Mouse (Mus musculus) CD4-positive, CD25-positive, alpha-beta regulatory T cell, adult 4 months (primary cell): Measurements from ENCODE around the gene Adap1. TPM values are rescaled to one million over a fixed set of nuclear protein-coding genes. Genes with fewer than 3 reads are reported as not detected.

ENCODE experiments used
- ATAC-seq: one replicate; pipeline ENCODE4 v1.8.0; 2017
- polyA plus RNA-seq, 2 experiments: library from polyadenylated mRNA; unstranded; fragments of 100-300 nt; shearing (Covaris generic); gene quantifications; one replicate each; pipeline ENCODE4 v1.2.1; 2017

The Adap1 gene
- 1 to 10 TPM; 4.8 to 6.0 TPM for polyA plus RNA-seq

DNA sequence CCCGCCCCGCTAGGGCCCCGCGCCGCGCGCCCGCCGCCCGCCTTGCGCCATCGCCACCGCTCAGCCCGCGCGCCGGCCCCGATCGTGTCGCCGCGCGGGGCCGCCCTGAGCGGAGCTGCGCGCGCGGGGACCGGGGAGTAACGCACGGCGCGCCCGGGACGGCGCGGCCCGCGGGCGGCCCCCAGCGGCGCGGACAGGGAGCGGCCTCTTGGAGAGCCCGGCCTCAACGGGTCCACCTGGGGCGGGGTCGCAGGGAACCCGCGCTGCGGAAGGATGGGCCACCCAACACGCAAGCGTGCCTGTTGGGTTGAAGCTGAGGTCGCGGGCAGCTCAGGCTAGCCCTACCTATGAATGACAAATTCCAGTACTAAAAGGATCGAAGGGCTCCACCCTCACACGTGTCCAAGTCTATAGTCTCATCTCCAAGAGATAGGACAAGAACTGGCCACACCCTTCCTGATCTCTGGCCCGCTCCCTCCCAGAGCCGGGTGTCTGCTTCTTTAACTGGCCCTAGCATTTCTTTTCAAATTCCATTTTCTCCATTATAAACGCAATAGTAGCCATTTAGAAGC is at the start of gene Adap1:
TSS of gene Adap1 (minus strand) at position 228 of the 572 bp plus-strand sequence.
- ATAC-seq: peak; percentile 78

DNA sequence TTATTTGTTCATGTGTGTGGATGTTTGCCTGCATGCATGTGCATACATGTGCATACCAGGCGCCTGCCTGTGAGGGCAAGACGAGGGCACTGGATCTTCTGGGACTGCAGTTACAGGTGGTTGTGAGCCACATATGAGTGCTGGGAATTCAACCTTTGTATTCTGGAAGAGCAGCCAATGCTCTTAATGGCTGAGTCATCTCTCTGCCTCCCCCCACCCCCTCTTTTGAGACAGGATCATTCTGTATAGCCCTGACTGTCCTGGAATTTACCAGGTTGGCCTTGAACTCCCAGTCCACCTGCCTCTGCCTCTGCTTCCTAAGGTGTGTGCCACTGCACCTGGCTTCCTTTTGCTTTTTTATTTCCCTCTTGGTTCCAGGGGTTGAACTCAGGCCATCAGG is 49.4 kb upstream of the Adap1 start:
- ATAC-seq: no peak

- ATAC-seq: no peak
These were observed 48.5 kb upstream of the Adap1 start for GRCm38 (mm10) chr5:139373889-139374444.

DNA sequence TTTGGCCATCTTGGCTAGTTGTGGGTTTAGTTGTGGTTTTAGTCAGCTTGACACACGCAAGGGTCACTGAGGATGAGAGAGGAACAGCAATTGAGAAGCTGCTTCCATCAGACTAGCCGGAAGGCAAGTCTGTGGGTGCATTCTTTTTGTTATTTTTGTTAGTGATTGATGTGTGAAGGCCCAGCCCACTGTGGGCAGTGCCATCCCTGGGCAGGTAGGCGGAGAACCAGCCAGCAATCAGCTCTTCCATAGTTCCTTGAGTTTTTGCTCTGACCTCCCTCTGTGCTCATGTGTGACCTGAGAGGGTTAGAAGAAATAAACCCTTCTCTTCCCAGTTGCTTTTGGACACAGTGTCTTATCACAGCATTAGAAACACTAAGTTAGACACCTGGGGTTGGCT is 47.7 kb upstream of the Adap1 start:
- ATAC-seq: no peak

DNA sequence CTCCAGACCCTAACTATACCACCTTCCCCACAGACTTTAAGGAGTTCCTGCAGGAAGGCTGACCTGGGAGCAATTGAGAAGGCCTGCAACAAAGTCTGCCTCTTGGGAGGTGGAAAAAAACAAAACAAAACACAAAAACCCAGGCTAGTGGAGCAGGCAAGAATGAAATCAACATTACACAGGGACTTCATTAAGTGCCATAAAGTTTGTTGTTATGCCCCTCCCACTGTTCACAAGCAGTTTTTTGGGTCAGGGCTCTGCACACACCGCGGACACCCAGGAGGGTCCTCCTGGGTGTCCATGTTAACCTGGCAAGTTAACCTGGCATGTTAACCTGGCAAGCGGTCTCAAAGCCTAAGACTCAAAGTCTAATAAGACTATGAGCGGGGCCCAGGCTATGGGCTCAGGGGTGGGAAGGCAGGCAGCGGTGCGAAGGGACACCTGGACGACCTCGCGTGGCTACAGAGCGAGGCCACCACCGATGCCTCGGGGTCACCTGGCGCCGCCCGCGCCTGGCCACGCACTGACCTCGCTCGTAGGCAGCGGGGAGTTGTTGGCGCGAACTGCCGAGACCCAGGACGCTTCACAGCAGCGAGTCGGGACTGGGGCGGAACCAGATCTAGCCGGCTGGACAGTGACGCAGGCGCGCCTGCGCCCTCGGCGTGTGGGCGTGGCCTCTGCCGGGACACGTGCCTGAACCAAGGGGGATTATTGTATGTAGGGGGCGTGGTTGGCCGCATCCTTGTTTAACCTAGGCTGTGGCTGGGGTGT is 46.4 kb upstream of the Adap1 start:
- peak; percentile 94 for ATAC-seq

DNA sequence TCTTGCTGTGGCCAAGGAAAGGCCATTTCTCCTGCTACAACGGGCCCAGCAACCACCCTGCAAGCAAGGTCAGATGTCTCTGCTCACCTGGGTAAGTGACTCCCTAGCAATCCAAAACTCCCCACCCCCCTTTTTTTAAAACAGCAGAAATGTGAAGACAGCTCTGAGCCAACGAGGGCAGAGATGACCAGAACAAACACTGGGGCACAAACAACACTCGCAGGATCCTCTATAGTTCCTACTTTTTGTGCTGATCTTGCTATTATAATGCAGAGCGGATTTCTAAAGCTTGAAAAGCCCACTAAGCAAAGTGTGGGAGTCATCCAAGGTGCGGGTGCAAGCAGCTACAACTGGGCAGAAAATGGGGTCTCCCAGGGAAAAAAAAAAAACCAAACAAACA is 45.7 kb upstream of the Adap1 start:
- no peak for ATAC-seq

DNA sequence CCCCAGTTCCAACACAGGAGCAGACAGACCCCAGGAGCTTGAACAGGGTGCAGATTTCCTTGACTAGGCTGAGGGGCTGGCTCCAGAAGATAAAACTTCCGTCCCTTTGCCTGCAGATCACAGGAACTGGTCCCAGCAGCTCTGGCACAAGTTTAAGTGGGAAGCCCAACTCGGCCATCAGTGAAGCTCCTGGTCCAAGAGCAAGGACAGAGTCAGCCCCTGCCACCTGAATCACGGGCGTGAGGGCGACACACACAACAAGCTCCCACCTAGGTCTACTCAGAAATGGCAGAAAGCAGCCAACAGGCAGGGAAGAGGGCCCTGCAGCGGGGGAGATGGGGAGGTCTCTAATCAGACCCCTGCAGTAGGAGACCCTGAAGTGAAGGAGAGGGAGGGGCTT is 44.9 kb upstream of the Adap1 start:
- no peak for ATAC-seq

DNA sequence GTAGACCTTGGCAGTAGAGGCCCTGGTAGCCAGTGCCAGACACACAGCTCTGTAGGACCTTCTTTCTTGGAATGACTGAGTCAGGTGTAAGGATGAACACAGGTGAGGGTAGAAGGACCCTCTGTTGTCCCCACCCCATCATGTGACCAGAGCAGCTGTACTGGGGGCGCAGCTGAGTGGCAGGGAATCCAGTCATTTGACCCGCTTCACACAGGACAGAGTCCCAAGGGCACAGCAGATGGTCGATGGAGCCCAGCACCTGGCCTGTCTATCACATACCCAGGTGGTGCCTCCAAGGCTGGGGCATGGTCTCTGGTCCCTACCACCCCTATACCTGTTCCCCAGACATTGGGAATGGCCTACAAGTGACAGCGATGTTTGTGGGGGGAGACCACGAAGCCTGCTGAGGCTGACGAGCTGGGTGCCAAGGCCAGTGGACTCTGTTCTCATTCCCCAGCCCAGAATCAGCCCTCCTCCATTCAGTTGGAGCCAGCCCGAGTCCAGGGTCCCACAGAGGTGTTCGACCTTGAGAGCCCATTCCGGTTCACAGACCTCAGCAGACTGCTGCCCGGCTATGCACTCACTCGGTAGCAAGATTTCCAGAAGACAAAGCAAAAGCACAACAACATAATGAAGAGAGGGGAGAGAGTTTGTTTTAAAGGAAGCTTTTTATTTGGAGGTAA is 43.4 kb upstream of the Adap1 start:
- ATAC-seq: no peak

DNA sequence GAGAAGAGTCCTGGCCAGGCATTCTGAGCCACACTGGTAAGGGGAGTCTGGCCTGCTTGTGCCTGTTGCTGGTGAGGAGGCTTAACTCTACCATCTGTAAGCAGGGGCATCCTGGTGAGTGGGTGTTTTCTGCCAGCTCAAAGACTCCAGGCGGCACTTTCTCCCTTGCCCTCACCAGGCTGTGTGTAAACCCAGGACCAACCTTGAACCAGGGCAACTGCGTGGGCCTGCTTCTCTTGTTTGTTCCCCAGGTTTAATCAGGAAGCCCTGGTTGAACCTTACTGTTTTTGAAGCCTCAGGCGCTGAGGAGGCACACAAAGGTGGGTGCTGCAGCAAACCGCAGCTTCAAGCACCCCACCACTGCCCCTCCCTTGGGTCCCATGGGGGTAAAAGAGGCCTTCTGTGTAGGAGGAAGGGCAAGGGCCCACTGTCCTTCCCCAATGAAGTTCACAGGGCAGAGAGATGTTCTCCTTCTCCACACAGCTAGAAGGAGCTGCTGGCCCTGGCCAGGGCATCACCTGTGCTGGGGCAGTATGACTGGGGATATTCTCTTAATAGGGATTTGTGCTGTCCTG is 42.5 kb upstream of the Adap1 start:
- ATAC-seq: no peak

DNA sequence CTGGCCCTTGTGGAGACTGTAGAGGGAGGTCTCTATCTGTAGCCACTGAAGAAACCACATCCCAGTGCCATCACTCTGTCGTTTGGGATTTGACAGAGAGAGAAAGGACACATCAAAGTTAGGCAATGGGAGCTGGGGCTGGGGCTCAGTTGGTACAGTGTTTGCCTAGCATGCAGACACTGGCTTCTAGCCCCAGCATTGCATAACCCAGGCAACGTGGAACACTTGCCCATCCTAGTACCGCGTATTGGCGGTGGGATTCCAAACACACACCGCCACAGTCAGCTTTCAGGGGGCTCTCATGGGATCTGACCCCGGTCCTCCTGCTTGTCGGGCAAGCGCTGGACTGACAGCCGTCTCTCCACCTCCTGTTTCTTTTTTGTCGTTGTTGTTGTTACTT is 41.1 kb upstream of the Adap1 start:
- no peak for ATAC-seq

DNA sequence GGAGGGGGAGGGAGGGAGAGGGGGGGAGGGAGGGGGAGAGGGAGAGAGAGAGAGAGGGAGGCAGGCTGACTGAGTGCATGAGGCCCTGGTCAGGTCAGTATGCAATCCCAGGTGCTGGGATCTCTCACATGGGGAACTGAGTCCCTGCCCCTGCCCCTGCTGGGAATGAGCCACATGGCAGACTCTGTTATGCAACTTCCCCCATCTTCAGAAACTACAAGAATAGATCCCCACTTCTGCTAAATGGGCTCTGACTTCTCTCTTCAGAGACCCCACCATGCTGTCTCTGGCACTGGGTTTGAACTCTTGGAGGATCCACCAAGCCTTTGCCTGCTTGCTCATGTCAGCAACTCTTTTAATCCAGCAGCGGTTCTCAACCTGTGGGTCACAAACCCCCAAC is 40.4 kb upstream of the Adap1 start:
- no peak for ATAC-seq

DNA sequence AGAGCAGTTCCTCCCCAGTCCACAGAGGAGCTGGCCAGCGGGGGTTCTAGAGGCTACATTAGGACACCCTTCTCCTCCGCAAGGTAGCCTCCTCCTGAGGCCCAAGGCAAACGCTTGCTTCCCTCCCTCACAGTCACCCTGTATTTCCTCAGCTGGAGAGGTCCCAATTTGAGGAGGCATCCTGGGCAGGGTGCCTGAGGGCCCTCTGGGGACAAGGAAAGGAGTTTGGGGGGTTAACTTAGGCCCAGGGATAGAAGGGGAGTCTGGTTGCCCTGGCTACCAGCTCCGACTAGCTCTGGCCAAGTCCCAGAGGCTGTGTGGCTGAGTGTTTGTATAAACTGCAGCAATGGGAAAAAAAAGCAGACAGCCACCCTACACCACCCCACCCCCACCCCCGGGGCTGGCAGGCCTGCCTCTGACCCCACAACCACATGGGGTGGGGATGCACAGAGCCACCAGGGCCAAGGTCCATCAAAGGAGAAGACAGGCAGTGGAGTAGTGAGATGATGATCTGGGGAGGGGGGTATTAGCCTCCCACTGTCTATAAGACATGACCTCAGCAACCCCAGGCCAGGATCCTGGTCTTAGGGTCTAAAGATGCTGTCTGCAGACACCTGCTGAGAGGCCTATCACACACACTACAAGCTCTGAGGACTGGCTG is 39.6 kb upstream of the Adap1 start:
- ATAC-seq: no peak

DNA sequence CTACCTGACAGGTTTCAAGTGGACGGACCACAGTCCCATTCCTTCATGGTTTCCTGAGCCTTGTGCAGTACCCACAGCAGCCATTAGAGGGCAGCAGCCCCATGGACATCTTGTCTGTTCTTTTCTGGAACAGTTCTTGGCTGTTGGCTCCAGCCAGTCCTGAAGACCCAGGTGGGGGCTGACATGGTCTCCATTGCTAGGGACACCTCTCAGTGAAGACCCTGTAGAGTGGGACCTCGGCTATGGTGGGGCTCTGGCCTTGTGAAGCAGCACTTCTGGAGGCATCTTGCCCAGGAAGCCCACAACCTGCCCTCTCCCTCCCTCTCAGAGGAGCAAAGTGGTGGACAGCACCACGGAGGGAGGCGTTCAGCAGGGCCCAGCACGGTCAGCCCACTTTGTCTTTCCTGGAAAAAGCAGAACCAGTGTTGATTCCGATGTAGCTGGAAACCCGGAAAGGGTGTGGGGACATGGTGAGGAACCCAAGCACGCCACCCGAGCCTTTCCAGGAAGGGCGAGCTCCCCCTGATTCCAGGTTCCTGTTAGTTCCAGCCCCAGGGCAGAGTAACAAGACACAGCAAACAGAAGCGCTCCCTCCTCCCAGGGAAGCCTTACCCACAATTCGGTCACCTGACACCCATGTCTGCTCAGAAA is 39.0 kb upstream of the Adap1 start:
- peak; percentile 74 for ATAC-seq

GRCm38 (mm10) chr5:139363858-139364257 is 38.4 kb upstream of the Adap1 start:
- no peak for ATAC-seq

DNA sequence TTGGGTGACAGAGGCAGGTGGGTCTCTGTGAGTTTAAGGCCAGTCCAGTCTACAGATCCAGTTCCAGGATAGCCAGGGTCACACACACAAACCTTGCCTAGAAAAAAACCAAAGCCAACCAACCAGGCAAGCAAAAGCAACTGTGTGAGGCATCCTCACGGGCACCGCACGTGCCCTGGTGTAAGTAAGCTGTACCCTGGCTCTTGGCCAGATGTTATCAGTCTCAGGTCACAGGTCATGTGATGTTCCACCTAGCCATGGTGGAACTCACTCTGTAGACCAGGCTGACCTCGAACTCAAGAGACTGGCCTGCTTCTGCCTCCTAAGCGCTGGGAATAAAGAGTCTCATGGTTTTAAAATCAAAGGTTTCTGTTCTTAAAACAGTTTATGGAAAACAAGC is 33.8 kb upstream of the Adap1 start:
- ATAC-seq: no peak

DNA sequence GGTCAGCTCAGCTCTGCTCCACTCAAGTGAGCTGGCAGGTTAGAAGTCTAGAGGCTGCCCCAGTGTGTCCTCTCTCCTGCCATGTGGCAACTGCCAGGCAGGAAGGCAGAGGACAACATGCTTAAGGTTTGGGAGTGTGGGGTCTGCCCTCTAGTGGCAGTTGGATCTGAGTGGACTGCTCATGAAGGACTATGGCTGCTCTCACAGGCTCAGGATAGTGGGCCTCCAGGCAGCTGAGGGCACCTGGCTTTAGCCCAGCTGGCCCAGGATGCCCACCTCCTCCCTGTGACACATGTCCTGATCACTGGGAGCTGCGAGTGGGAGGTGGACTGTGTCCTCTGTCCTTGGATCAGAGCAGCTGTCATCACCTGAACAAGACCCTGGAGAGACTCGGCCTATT is 33.2 kb upstream of the Adap1 start:
- ATAC-seq: no peak

GRCm38 (mm10) chr5:139355235-139355772 is 29.9 kb upstream of the Adap1 start:
- ATAC-seq: peak; percentile 53

DNA sequence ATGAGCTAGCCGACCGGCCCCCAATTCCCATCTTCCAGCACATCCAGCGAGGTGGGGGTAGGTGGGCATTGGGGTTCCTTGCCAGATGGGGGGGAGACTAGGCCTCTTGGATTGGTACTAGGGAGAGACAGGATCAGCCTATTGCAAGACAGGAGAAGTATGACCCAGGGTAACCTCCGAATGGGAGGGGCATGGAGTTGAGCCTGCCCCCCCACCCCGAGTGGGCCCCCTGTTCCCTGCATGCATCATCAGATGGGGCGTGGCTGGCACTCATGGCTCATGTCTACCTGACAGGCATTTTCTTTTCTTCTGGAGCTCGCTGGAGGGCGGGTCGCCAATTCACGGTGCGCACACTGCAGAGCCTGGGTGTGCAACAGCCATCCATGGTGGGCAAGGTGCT is 28.5 kb upstream of the Adap1 start:
- no peak for ATAC-seq

DNA sequence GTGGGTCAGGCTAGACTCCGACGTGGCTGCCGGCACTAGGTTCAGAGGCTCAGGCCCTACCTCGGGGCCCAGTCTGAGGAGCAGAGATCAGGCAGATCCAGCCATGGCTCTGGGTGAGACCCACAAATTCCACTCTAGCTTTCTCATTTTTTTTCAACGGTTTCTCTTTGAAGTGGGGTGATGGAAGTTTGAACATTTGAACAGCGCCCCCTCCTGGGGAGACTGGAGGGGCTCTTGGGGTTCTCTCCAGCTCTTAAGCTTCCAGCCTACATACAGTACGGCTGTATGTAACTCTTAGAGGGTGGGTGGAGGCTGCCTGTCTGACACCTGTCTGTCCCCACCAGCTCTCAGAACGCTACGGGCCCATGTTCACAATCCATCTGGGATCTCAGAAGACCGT is 28.1 kb upstream of the Adap1 start:
- no peak for ATAC-seq

DNA sequence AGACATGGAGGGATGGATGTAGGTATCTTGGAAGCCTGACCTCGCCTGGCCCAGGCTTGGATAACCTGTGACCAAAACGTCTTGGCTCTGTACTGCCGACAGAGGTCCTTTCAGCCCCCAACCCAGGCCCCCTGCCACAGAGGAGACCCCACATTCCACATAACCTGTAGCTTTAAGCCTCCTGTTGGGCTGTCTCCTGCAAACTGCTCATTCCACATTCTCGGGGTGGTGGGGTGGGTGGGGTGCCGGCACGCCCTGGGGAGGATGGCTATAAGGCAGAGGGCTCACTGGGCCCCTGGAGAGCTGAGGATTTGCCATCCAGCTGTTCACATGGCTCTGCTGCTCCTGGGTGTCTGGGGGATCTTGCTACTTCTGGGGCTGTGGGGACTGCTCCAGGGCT is 26.9 kb upstream of the Adap1 start, which contains the start of gene Cyp2w1:
TSS of gene Cyp2w1 (plus strand) at position 301 of the 400 bp plus-strand sequence.
- ATAC-seq: no peak

DNA sequence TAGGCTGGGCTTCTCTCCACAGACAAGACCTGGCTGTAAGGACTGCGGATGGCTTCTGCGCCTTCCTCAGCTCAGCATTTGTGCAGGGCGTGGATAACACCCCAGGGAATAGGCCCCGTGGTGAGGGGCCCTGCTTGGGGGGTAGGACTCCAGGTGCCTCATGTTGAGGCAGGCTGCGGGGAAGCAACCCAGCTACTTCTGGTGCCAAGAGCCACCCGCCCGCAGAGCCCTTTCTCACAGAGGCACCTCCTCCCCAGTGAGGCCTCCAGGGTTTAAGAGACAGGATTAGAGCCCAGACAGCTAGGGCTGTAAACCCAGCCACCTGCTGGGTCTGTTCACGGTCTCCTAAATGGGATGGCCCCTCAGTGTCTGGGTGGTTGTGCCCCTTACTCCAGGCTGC is 26.2 kb upstream of the Adap1 start:
- no peak for ATAC-seq

DNA sequence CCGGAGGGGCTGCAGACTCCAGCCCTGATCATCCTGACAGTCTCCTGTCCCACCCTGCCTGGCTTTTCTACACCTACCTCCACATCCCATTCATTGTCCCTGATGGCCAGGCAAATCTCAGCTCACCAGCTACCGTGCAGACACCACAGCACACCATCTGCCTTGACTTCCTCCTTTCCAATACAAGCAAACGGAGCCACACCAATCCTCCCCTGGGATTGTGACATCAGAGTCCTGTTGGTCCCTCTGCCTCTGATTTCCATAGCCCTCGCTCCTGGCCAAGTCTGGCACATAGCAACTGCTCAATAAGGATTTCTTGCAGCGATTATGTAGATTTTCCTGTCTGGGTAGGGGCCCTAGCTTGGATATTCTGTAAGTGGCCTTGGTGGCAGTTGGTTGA is 25.7 kb upstream of the Adap1 start, which contains the start of gene Cox19:
TSS of gene Cox19 (minus strand) at position 285 of the 400 bp plus-strand sequence.
- ATAC-seq: no peak
